Mouse (Mus musculus): ENCODE data around the gene Hint2.

DNA sequence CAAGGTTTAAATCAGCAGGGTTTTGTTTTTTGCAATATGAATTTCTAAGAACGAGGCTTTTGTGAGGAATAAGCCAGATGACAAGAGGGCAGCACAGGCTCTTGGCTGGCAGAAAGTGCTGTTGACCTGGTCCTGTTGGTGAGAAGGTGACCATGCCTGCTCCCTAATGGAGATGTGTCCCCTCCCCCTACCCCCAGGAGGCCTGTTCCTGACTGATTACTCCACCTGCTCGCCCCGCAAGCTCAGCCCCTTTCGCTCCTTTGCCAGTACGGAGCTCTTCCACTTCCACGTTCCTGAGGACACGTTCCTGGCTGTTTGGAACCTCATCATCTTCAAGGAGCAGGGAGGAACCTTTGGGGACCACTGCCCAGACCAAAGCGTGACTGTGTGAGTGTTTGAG lies 17.4 kb upstream of the Hint2 start:
- TF ChIP-seq CTCF (IDR thresholded peaks at IDR 0.05; ENCODE audit: low read depth, low read length) (no peak), POLR2A (IDR thresholded peaks at IDR 0.05; ENCODE audit: insufficient read depth, low read length) (no peak)
